Mouse (Mus musculus) intestine, embryonic 15.5 days (tissue): ENCODE measurements at regions not wholly inside any gene's neighbourhood (a gene's known extent, or its start where the extent isn't known, plus 50 kb on each side); places are given as distances from the start of the nearest gene placed in this dataset.

Experiments used
- ATAC-seq: fragments of 200-750 bp; cut with Nextera tagmentation; 2 replicates; pipeline ENCODE4 v1.8.0; 2017; ENCODE audit warnings: moderate TSS enrichment, moderate library complexity
- H3K27ac ChIP-seq: fragments of 300-500 bp; sonication (generic); 2 replicates; pipeline ENCODE4 v1.5.1; 2015; ENCODE audit warnings: mild to moderate bottlenecking, inconsistent platforms
- H3K27me3 ChIP-seq: fragments of 300-500 bp; sonication (generic); replicated peaks from 2 replicates; pipeline ENCODE4 v1.6.1; 2015; ENCODE audit warnings: inconsistent platforms
- H3K36me3 ChIP-seq: fragments of 300-500 bp; sonication (generic); 2 replicates; pipeline ENCODE4 v1.6.1; 2015; ENCODE audit warnings: inconsistent platforms
- H3K4me1 ChIP-seq: fragments of 300-500 bp; sonication (generic); replicated peaks from 2 replicates; pipeline ENCODE4 v1.6.1; 2015; ENCODE audit warnings: inconsistent platforms
- H3K4me2 ChIP-seq: fragments of 300-500 bp; sonication (generic); replicated peaks from 2 replicates; pipeline ENCODE4 v1.6.1; 2015; ENCODE audit warnings: mild to moderate bottlenecking, inconsistent platforms
- H3K4me3 ChIP-seq: fragments of 300-500 bp; sonication (generic); replicated peaks from 2 replicates; pipeline ENCODE4 v1.5.1; 2015; ENCODE audit warnings: inconsistent platforms
- H3K9ac ChIP-seq: fragments of 300-500 bp; sonication (generic); 2 replicates; pipeline ENCODE4 v1.6.1; 2015; ENCODE audit warnings: inconsistent platforms
- H3K9me3 ChIP-seq: fragments of 300-500 bp; sonication (generic); 2 replicates; pipeline ENCODE4 v1.6.1; 2016; ENCODE audit warnings: inconsistent platforms
- WGBS: fragments of 180-500 bp; shearing (Covaris S2); methylation state at CpG from one replicate; pipeline ENCODE4 v1.1.7; 2015; 5-methylcytosine and 5-hydroxymethylcytosine counted together

GRCm38 (mm10) chr3:102309756-102310155, 105.3 kb upstream of the Vangl1 start:
- Histone ChIP-seq H3K9ac (no peak overlapping the region), H3K4me3 (no peak overlapping the region), H3K27me3 (no peaks in the 10 kb centered on the region), H3K4me1 (no peaks in the 10 kb centered on the region), H3K9me3 (no peaks in the 10 kb centered on the region), H3K27ac (no peak overlapping the region), H3K36me3 (no peaks in the 10 kb centered on the region), H3K4me2 (no peak overlapping the region)
- WGBS = 21% methylated on average over 9 of the region's 9 CpGs
- ATAC-seq = peak; percentile 68

GRCm38 (mm10) chr3:102307656-102308055, 103.2 kb upstream of the Vangl1 start:
- Histone ChIP-seq H3K4me1 (no peaks in the 10 kb centered on the region), H3K4me3 (no peak overlapping the region), H3K9me3 (no peaks in the 10 kb centered on the region), H3K27me3 (no peaks in the 10 kb centered on the region), H3K27ac (no peak overlapping the region), H3K36me3 (no peaks in the 10 kb centered on the region), H3K9ac (no peak overlapping the region), H3K4me2 (no peak overlapping the region)
- 88% methylated on average over 1 of the region's 1 CpGs for WGBS
- no peak for ATAC-seq

GRCm38 (mm10) chr3:102292385-102292784, 87.9 kb upstream of the Vangl1 start:
- Histone ChIP-seq H3K27ac (no peak overlapping the region), H3K27me3 (no peaks in the 10 kb centered on the region), H3K4me1 (0 out of 2 replicates have a peak, but pooled peaks cover 2% of the 10 kb centered on the region), H3K4me2 (no peak overlapping the region), H3K9ac (no peak overlapping the region), H3K4me3 (no peak overlapping the region), H3K9me3 (no peaks in the 10 kb centered on the region), H3K36me3 (no peaks in the 10 kb centered on the region)
- 83% methylated on average over 3 of the region's 3 CpGs for WGBS
- no peak for ATAC-seq

GRCm38 (mm10) chr3:102281983-102282382, 77.5 kb upstream of the Vangl1 start:
- Histone ChIP-seq H3K9ac (no peak overlapping the region), H3K4me1 (no peaks in the 10 kb centered on the region), H3K27me3 (no peaks in the 10 kb centered on the region), H3K36me3 (no peaks in the 10 kb centered on the region), H3K9me3 (no peaks in the 10 kb centered on the region), H3K4me3 (no peak overlapping the region), H3K4me2 (no peak overlapping the region), H3K27ac (no peak overlapping the region)
- 76% methylated on average over 4 of the region's 4 CpGs for WGBS
- ATAC-seq = no peak

GRCm38 (mm10) chr3:102276758-102277157, 72.3 kb upstream of the Vangl1 start:
- Histone ChIP-seq H3K4me3 (no peak overlapping the region), H3K27ac (no peak overlapping the region), H3K4me1 (peaks cover 12% of the 10 kb centered on the region; the same call in 1 of the 2 replicates), H3K9ac (no peak overlapping the region), H3K27me3 (no peaks in the 10 kb centered on the region), H3K36me3 (no peaks in the 10 kb centered on the region), H3K9me3 (no peaks in the 10 kb centered on the region), H3K4me2 (no peak overlapping the region)
- WGBS = 83% methylated on average over 2 of the region's 2 CpGs
- ATAC-seq = no peak

GRCm38 (mm10) chr3:102276283-102276682, 71.8 kb upstream of the Vangl1 start:
- 58% methylated on average over 2 of the region's 2 CpGs for WGBS
- ATAC-seq = no peak

GRCm38 (mm10) chr3:102275256-102276022, 70.9 kb upstream of the Vangl1 start:
- peaks cover 12% of the 10 kb centered on the region; the same call in 1 of the 2 replicates for H3K4me1 ChIP-seq
- H3K36me3 ChIP-seq = no peaks in the 10 kb centered on the region
- no peak for ATAC-seq
- no peak overlapping the region for H3K4me3 ChIP-seq
- H3K9ac ChIP-seq = no peak overlapping the region
- 59% methylated on average over 7 of the region's 7 CpGs for WGBS
- H3K27me3 ChIP-seq = no peaks in the 10 kb centered on the region
- no peak overlapping the region for H3K4me2 ChIP-seq
- 0 out of 2 replicates have a peak overlapping the region, but pooled peaks have one; percentile 27 for H3K27ac ChIP-seq
- H3K9me3 ChIP-seq = no peaks in the 10 kb centered on the region

More at GRCm38 (mm10) chr3:102276283-102276682, 71.8 kb upstream of the Vangl1 start:
- Histone ChIP-seq H3K27ac (no peak overlapping the region), H3K4me1 (peaks cover 12% of the 10 kb centered on the region; the same call in 1 of the 2 replicates), H3K4me3 (no peak overlapping the region), H3K4me2 (no peak overlapping the region), H3K9ac (no peak overlapping the region), H3K9me3 (no peaks in the 10 kb centered on the region), H3K27me3 (no peaks in the 10 kb centered on the region), H3K36me3 (no peaks in the 10 kb centered on the region)

- 89% methylated on average over 6 of the region's 6 CpGs for WGBS
- H3K36me3 ChIP-seq = no peaks in the 10 kb centered on the region
- H3K4me2 ChIP-seq = no peak overlapping the region
- no peak overlapping the region for H3K27ac ChIP-seq
- H3K4me3 ChIP-seq = no peak overlapping the region
- no peaks in the 10 kb centered on the region for H3K27me3 ChIP-seq
- H3K4me1 ChIP-seq = peaks cover 8% of the 10 kb centered on the region; the same call in 1 of the 2 replicates
- no peak overlapping the region for H3K9ac ChIP-seq
- no peaks in the 10 kb centered on the region for H3K9me3 ChIP-seq
- no peak for ATAC-seq
Observed at GRCm38 (mm10) chr3:102270779-102271178, 66.3 kb upstream of the Vangl1 start.

GRCm38 (mm10) chr3:102270257-102270656, 65.8 kb upstream of the Vangl1 start:
- no peak overlapping the region for H3K4me3 ChIP-seq
- H3K27ac ChIP-seq = no peak overlapping the region
- H3K27me3 ChIP-seq = no peaks in the 10 kb centered on the region
- H3K9me3 ChIP-seq = no peaks in the 10 kb centered on the region
- H3K9ac ChIP-seq = no peak overlapping the region
- H3K36me3 ChIP-seq = no peaks in the 10 kb centered on the region
- WGBS = 48% methylated on average over 6 of the region's 6 CpGs
- H3K4me2 ChIP-seq = no peak overlapping the region
- H3K4me1 ChIP-seq = peaks cover 4% of the 10 kb centered on the region; the same call in 1 of the 2 replicates
- ATAC-seq = no peak

- 67% methylated on average over 9 of the region's 9 CpGs for WGBS
Observed at GRCm38 (mm10) chr3:102266136-102266535, 61.6 kb upstream of the Vangl1 start.

GRCm38 (mm10) chr3:102265146-102265545, 60.7 kb upstream of the Vangl1 start:
- H3K4me2 ChIP-seq = no peak overlapping the region
- H3K27ac ChIP-seq = no peak overlapping the region
- 0 out of 2 replicates have a peak, but pooled peaks cover 2% of the 10 kb centered on the region for H3K4me1 ChIP-seq
- no peak for ATAC-seq
- H3K27me3 ChIP-seq = no peaks in the 10 kb centered on the region
- 70% methylated on average over 7 of the region's 7 CpGs for WGBS
- H3K36me3 ChIP-seq = no peaks in the 10 kb centered on the region
- no peaks in the 10 kb centered on the region for H3K9me3 ChIP-seq
- no peak overlapping the region for H3K4me3 ChIP-seq
- no peak overlapping the region for H3K9ac ChIP-seq

More at GRCm38 (mm10) chr3:102266136-102266535, 61.6 kb upstream of the Vangl1 start:
- Histone ChIP-seq H3K9ac (no peak overlapping the region), H3K36me3 (no peaks in the 10 kb centered on the region), H3K4me2 (no peak overlapping the region), H3K9me3 (no peaks in the 10 kb centered on the region), H3K27me3 (no peaks in the 10 kb centered on the region), H3K27ac (no peak overlapping the region), H3K4me3 (no peak overlapping the region), H3K4me1 (0 out of 2 replicates have a peak, but pooled peaks cover 2% of the 10 kb centered on the region)
- ATAC-seq = no peak

GRCm38 (mm10) chr3:102263326-102263725, 58.8 kb upstream of the Vangl1 start:
- no peaks in the 10 kb centered on the region for H3K36me3 ChIP-seq
- no peak overlapping the region for H3K9ac ChIP-seq
- H3K9me3 ChIP-seq = no peaks in the 10 kb centered on the region
- no peak overlapping the region for H3K27ac ChIP-seq
- no peak for ATAC-seq
- WGBS = 73% methylated on average over 9 of the region's 9 CpGs
- H3K4me1 ChIP-seq = 0 out of 2 replicates have a peak, but pooled peaks cover 2% of the 10 kb centered on the region
- H3K4me2 ChIP-seq = no peak overlapping the region
- no peaks in the 10 kb centered on the region for H3K27me3 ChIP-seq
- H3K4me3 ChIP-seq = no peak overlapping the region

GRCm38 (mm10) chr3:102262665-102263064, 58.2 kb upstream of the Vangl1 start:
- no peak overlapping the region for H3K4me3 ChIP-seq
- H3K27me3 ChIP-seq = no peaks in the 10 kb centered on the region
- no peak overlapping the region for H3K27ac ChIP-seq
- no peak overlapping the region for H3K9ac ChIP-seq
- 0 out of 2 replicates have a peak, but pooled peaks cover 2% of the 10 kb centered on the region for H3K4me1 ChIP-seq
- no peak overlapping the region for H3K4me2 ChIP-seq
- ATAC-seq = no peak
- H3K36me3 ChIP-seq = no peaks in the 10 kb centered on the region
- 26% methylated on average over 8 of the region's 8 CpGs for WGBS
- no peaks in the 10 kb centered on the region for H3K9me3 ChIP-seq
